Mouse (Mus musculus): ENCODE data around the gene Slc9a7. TPM values are rescaled to one million over a fixed set of nuclear protein-coding genes. Genes with fewer than 3 reads are reported as not detected.
A peak's percentile ranks its signal among the peaks of the same experiment; 100 is the strongest.

The Slc9a7 gene
- total and polyA plus RNA-seq, 3 experiments = 20.7 to 26.0 (median 21.6) TPM

DNA sequence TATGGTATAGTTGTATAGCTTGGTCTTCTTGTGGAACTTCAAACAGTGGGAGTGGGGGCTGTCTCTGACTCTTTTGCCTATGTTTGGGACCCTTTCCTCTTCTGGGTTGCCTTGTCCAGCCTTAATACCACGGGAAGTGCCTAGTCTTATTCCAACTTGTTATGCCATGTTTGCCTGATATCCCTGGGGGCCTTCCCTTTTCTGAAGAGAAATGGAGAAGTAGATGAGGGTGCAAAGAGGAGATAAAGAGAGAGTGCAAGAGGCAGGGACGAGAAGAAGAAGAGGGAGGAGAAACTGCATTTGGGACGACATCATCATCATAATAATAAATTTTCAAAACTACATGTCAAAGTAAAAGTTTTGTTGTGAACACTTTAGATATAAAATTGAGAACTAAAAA lies 21.6 kb downstream of the Slc9a7 start:
- Histone ChIP-seq H3K4me3 (replicated peaks in 1 of 3; ENCODE audit: low read depth in 2 of 3, low read length in 2 of 3, poor library complexity in 1 of 3) (no peak overlapping the region), H3K4me2 (ENCODE audit: insufficient read depth, low read depth, poor library complexity, severe bottlenecking) (no peak overlapping the region), H3K36me3 (replicated peaks in 1 of 2; ENCODE audit: control insufficient read depth in 1 of 2, insufficient read depth in 1 of 2, low read length in 1 of 2) (no peaks in the 10 kb centered on the region), H3K4me1 (ENCODE audit: control insufficient read depth in 1 of 2, insufficient read depth in 2 of 2) (peaks cover 0 to 33% of the 10 kb centered on the region in 2 experiments; a peak in 2 of 4 replicates), H3K9me3 (replicated peaks; ENCODE audit: low read length) (no peaks in the 10 kb centered on the region), H3K27me3 (replicated peaks) (no peaks in the 10 kb centered on the region), H3K27ac (ENCODE audit: insufficient read depth, low read depth) (no peak overlapping the region), H3K79me2 (replicated peaks; ENCODE audit: control insufficient read depth, extremely low read depth, insufficient read depth, poor library complexity, severe bottlenecking) (peaks cover 9% of the 10 kb centered on the region), H3K9ac (ENCODE audit: insufficient read depth, low read depth) (no peak overlapping the region)
- dilution Hi-C loops (cut with MboI; ENCODE audit: extremely low pct_ligation_motif_present, extremely low pct_unique_long_range_greater_than_20kb, low sequenced_read_pairs) = no loop called here
- in situ Hi-C loops (cut with MboI; ENCODE audit: low pct_ligation_motif_present, low pct_unique_long_range_greater_than_20kb, low sequenced_read_pairs) = no loop called here
- no peak for DNase-seq (ENCODE audit: extremely low read depth)
- no peak for TF ChIP-seq SMC3 (IDR thresholded peaks at IDR 0.05; ENCODE audit: low read depth, low read length)
- no peak for TF ChIP-seq E2F4 (IDR thresholded peaks at IDR 0.05; ENCODE audit: insufficient replicate concordance, low read depth, low read length)
- TF ChIP-seq MYC (IDR thresholded peaks at IDR 0.05; ENCODE audit: low read depth, low read length) = no peak
- no peak for TF ChIP-seq MXI1 (IDR thresholded peaks at IDR 0.05; ENCODE audit: low read depth, low read length)
- TF ChIP-seq ELF1 (IDR thresholded peaks at IDR 0.05; ENCODE audit: low read depth, low read length) = no peak
- TF ChIP-seq MAFK (IDR thresholded peaks at IDR 0.05; ENCODE audit: insufficient replicate concordance, low read length) = no peak
- TF ChIP-seq JUN (IDR thresholded peaks at IDR 0.05; ENCODE audit: insufficient read depth, low read depth, low read length) = no peak
- TF ChIP-seq USF2 (conservative IDR thresholded peaks at IDR 0.05; ENCODE audit: low read depth, low read length) = no peak
- no peak for TF ChIP-seq MAX (IDR thresholded peaks at IDR 0.05; ENCODE audit: low read length)
- TF ChIP-seq ETS1 (conservative IDR thresholded peaks at IDR 0.05; ENCODE audit: low read depth, low read length) = no peak
- no peak for TF ChIP-seq PAX5 (IDR thresholded peaks at IDR 0.05; ENCODE audit: low read length)
- TF ChIP-seq POLR2A (IDR thresholded peaks at IDR 0.05; ENCODE audit: low read depth, low read length) = no peak
- TF ChIP-seq MEF2A (IDR thresholded peaks at IDR 0.05; ENCODE audit: borderline replicate concordance, low read depth, low read length) = no peak

DNA sequence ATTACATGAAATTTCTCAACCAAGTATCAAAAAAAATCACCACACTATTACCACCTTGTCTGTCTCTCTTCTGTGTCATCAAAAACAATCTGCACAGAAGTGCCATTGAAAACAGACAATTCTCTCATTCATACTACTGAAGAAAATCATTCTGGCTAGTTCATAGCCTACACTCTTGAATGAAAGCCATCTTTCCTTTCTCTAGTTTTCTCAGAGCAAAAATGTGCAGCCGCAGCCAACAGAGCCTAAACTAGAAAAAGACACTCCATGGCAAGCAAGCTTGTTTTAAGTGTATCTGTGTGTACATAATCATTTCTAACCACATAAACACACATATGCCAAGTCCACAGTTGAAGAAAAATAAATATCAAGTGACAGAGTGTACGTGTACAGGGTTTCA lies 27.2 kb downstream of the Slc9a7 start:
- H3K9ac ChIP-seq (ENCODE audit: insufficient read depth, low read depth) = no peak overlapping the region
- H3K4me3 ChIP-seq (replicated peaks in 1 of 3; ENCODE audit: low read depth in 2 of 3, low read length in 2 of 3, poor library complexity in 1 of 3) = no peak overlapping the region
- H3K79me2 ChIP-seq (replicated peaks; ENCODE audit: control insufficient read depth, extremely low read depth, insufficient read depth, poor library complexity, severe bottlenecking) = peaks cover 2% of the 10 kb centered on the region; the same call in 1 of the 2 replicates
- in situ Hi-C loops (cut with MboI; ENCODE audit: low pct_ligation_motif_present, low pct_unique_long_range_greater_than_20kb, low sequenced_read_pairs) = no loop called here
- H3K36me3 ChIP-seq (replicated peaks in 1 of 2; ENCODE audit: control insufficient read depth in 1 of 2, insufficient read depth in 1 of 2, low read length in 1 of 2) = no peaks in the 10 kb centered on the region
- H3K9me3 ChIP-seq (replicated peaks; ENCODE audit: low read length) = no peaks in the 10 kb centered on the region
- H3K4me2 ChIP-seq (ENCODE audit: insufficient read depth, low read depth, poor library complexity, severe bottlenecking) = no peak overlapping the region
- dilution Hi-C loops (cut with MboI; ENCODE audit: extremely low pct_ligation_motif_present, extremely low pct_unique_long_range_greater_than_20kb, low sequenced_read_pairs) = no loop called here
- DNase-seq (ENCODE audit: extremely low read depth) = no peak
- TF ChIP-seq NELFE (IDR thresholded peaks at IDR 0.05; ENCODE audit: low read depth, low read length) (no peak), SMC3 (IDR thresholded peaks at IDR 0.05; ENCODE audit: low read depth, low read length) (no peak)
- no peak overlapping the region for H3K27ac ChIP-seq (ENCODE audit: insufficient read depth, low read depth)
- H3K27me3 ChIP-seq (replicated peaks) = no peaks in the 10 kb centered on the region
- no peaks in the 10 kb centered on the region for H3K4me1 ChIP-seq (ENCODE audit: control insufficient read depth in 1 of 2, insufficient read depth in 2 of 2)

DNA sequence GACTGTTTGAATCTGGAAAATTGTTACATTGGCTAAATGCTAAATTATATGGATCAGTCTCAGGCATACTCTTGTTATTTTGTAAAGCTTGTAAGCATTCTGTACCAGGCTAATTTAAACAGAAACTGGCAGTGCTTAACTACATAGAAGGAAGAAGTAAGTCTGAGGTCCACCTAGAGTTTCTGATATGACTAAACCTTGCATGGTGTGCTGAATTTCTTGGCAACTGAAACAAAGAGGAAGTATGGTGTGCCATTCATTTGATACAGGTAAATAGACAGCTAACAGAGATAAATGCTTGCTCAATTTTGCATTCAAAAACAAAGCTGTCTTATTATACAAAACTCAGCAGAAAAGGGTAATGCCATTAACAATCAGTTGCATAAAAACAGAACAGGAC lies 63.5 kb downstream of the Slc9a7 start:
- in situ Hi-C loops (cut with MboI; ENCODE audit: low pct_ligation_motif_present, low pct_unique_long_range_greater_than_20kb, low sequenced_read_pairs) = no loop called here
- Histone ChIP-seq H3K4me3 (replicated peaks in 1 of 3; ENCODE audit: low read depth in 2 of 3, low read length in 2 of 3, poor library complexity in 1 of 3) (no peak overlapping the region), H3K27me3 (replicated peaks) (no peaks in the 10 kb centered on the region), H3K9me3 (replicated peaks; ENCODE audit: low read length) (no peaks in the 10 kb centered on the region), H3K36me3 (replicated peaks in 1 of 2; ENCODE audit: control insufficient read depth in 1 of 2, insufficient read depth in 1 of 2, low read length in 1 of 2) (no peaks in the 10 kb centered on the region), H3K27ac (ENCODE audit: insufficient read depth, low read depth) (no peak overlapping the region), H3K4me1 (ENCODE audit: control insufficient read depth in 1 of 2, insufficient read depth in 2 of 2) (peaks cover 0 to 50% of the 10 kb centered on the region in 2 experiments; a peak in 2 of 4 replicates), H3K9ac (ENCODE audit: insufficient read depth, low read depth) (no peak overlapping the region), H3K79me2 (replicated peaks; ENCODE audit: control insufficient read depth, extremely low read depth, insufficient read depth, poor library complexity, severe bottlenecking) (no peaks in the 10 kb centered on the region; the same call in 1 of the 2 replicates), H3K4me2 (ENCODE audit: insufficient read depth, low read depth, poor library complexity, severe bottlenecking) (no peak overlapping the region)
- DNase-seq (ENCODE audit: extremely low read depth) = peak; percentile 48
- TF ChIP-seq JUND (conservative IDR thresholded peaks at IDR 0.05; ENCODE audit: low read depth, low read length) (peak; percentile 69), JUN (IDR thresholded peaks at IDR 0.05; ENCODE audit: insufficient read depth, low read depth, low read length) (0 out of 2 replicates have a peak, but pooled peaks have one; percentile 7), MAX (IDR thresholded peaks at IDR 0.05; ENCODE audit: low read length) (no peak), MEF2A (IDR thresholded peaks at IDR 0.05; ENCODE audit: borderline replicate concordance, low read depth, low read length) (no peak), EP300 (IDR thresholded peaks at IDR 0.05; ENCODE audit: low read length) (peak; percentile 76), ELF1 (IDR thresholded peaks at IDR 0.05; ENCODE audit: low read depth, low read length) (no peak), ZKSCAN1 (IDR thresholded peaks at IDR 0.05; ENCODE audit: borderline replicate concordance, low read depth, low read length) (no peak), IRF4 (IDR thresholded peaks at IDR 0.05; ENCODE audit: low read depth, low read length) (peak; percentile 78; the same call in 1 of the 2 replicates)
- dilution Hi-C loops (cut with MboI; ENCODE audit: extremely low pct_ligation_motif_present, extremely low pct_unique_long_range_greater_than_20kb, low sequenced_read_pairs) = no loop called here
